Mouse (Mus musculus) MEL (cell line): ENCODE results near the gene Mrpl14.

Experiments used
- MXI1 ChIP-seq: IDR thresholded peaks from 2 replicates; pipeline ENCODE4 v1.6.1; 2011; ENCODE audit warnings: mild to moderate bottlenecking, low read depth, low read length, improper control_type of control experiment
- POLR2A ChIP-seq, 2 experiments: IDR thresholded peaks; 2 replicates each; pipeline ENCODE4 v1.6.1; 2011 to 2012; ENCODE audit warnings: low read length in 2 of 2, mild to moderate bottlenecking in 2 of 2, control low read depth in 1 of 2, improper control_type of control experiment in 1 of 2, low read depth in 1 of 2, moderate library complexity in 1 of 2; ENCODE audit not compliant: control insufficient read depth in 1 of 2, insufficient read depth in 1 of 2, poor library complexity in 1 of 2
- ZC3H11A ChIP-seq: IDR thresholded peaks from 2 replicates; pipeline ENCODE4 v1.6.1; 2012; ENCODE audit warnings: low read depth, mild to moderate bottlenecking, inconsistent platforms, low read length, improper control_type of control experiment
- ZKSCAN1 ChIP-seq: IDR thresholded peaks from 2 replicates; pipeline ENCODE4 v1.6.1; 2012; ENCODE audit warnings: low read depth, mild to moderate bottlenecking, inconsistent platforms, low read length, improper control_type of control experiment, moderate library complexity

DNA sequence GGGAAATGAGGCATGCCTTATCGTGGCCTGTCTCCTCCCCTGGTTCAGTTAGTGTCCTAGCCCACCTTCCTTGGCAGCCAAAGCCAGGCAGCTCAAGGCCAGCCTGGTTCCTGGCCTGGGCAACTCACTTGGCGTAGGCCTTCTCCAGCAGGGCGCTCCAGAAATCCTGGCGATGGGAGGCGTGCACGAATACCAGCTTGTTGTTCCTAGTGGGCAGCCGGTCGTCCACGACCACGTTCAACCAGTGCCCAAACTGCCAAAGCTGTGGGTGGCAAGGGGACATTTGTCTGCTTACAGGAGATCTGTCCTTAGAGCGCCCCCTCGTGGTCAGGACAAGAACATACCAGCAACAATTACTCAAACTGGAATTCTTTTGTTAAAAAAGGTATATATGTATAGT lies 43.4 kb upstream of the Mrpl14 start:
- no peak for TF ChIP-seq ZKSCAN1
- no peak for TF ChIP-seq MXI1
- TF ChIP-seq ZC3H11A: peak; percentile 84
- no peak for TF ChIP-seq POLR2A (IDR thresholded peaks at IDR 0.05; ENCODE audit: control insufficient read depth in 1 of 2, insufficient read depth in 1 of 2, low read depth in 1 of 2, low read length in 2 of 2, poor library complexity in 1 of 2)
